Mouse (Mus musculus): ENCODE data around the gene Spint4. TPM values are rescaled to one million over a fixed set of nuclear protein-coding genes. Genes with fewer than 3 reads are reported as not detected.
A peak's percentile ranks its signal among the peaks of the same experiment; 100 is the strongest.

Gene Spint4
- polyA plus RNA-seq (2015; fragmentation: Nextera tagmentation; extraction: Ambion mirVana) = not detected in 2 replicates

- no peaks in the 10 kb centered on the region for H3K4me1 ChIP-seq
- H3K36me3 ChIP-seq = no peaks in the 10 kb centered on the region
- H3K9me3 ChIP-seq = no peaks in the 10 kb centered on the region
- no peak for ATAC-seq (ENCODE audit: insufficient number of reproducible peaks, insufficient read depth, low FRiP score, low TSS enrichment, low read depth)
- H3K9ac ChIP-seq = no peak within 1 kb of the TSS
- H3K27ac ChIP-seq = no peak within 1 kb of the TSS
- WGBS = 77% methylated on average over 4 of the region's 4 CpGs
- H3K27me3 ChIP-seq = no peaks in the 10 kb centered on the region
- H3K4me2 ChIP-seq = no peak within 1 kb of the TSS
- H3K4me3 ChIP-seq = no peak within 1 kb of the TSS
These were observed at the start of gene Spint4 for GRCm38 (mm10) chr2:164698201-164698600. Gene Spint4, plus strand, starts transcription at chr2:164698501.

- 11% methylated on average over 11 of the region's 11 CpGs for WGBS
- no peak for ATAC-seq (ENCODE audit: insufficient number of reproducible peaks, insufficient read depth, low FRiP score, low TSS enrichment, low read depth)
- peaks cover 7% of the 10 kb centered on the region for H3K27me3 ChIP-seq
- no peaks in the 10 kb centered on the region; the same call in 1 of the 2 replicates for H3K4me1 ChIP-seq
- H3K4me2 ChIP-seq = no peak within 1 kb of the TSS
- no peaks in the 10 kb centered on the region for H3K36me3 ChIP-seq
- no peak within 1 kb of the TSS for H3K27ac ChIP-seq
- no peaks in the 10 kb centered on the region for H3K9me3 ChIP-seq
- H3K9ac ChIP-seq = no peak within 1 kb of the TSS
- no peak within 1 kb of the TSS for H3K4me3 ChIP-seq
These were observed 42.4 kb upstream of the Spint4 start, which contains the start of gene Wfdc10 for GRCm38 (mm10) chr2:164655858-164656257. Gene Wfdc10, plus strand, starts transcription at chr2:164656046.

GRCm38 (mm10) chr2:164656483-164656882, 41.8 kb upstream of the Spint4 start, which contains the start of gene Wfdc9:
Gene Wfdc9, minus strand, starts transcription at chr2:164656583.
- no peaks in the 10 kb centered on the region; the same call in 1 of the 2 replicates for H3K4me1 ChIP-seq

GRCm38 (mm10) chr2:164664851-164665250, 33.5 kb upstream of the Spint4 start:
- no peak for ATAC-seq (ENCODE audit: insufficient number of reproducible peaks, insufficient read depth, low FRiP score, low TSS enrichment, low read depth)
- Histone ChIP-seq H3K9ac (no peak overlapping the region), H3K27ac (no peak overlapping the region), H3K4me1 (no peaks in the 10 kb centered on the region), H3K27me3 (no peaks in the 10 kb centered on the region), H3K4me2 (no peak overlapping the region), H3K36me3 (no peaks in the 10 kb centered on the region), H3K9me3 (no peaks in the 10 kb centered on the region), H3K4me3 (no peak overlapping the region)
- WGBS = 83% methylated on average over 7 of the region's 7 CpGs

More at GRCm38 (mm10) chr2:164656483-164656882, 41.8 kb upstream of the Spint4 start, which contains the start of gene Wfdc9:
- 83% methylated on average over 9 of the region's 9 CpGs for WGBS
- no peak within 1 kb of the TSS for H3K4me2 ChIP-seq
- no peak within 1 kb of the TSS for H3K9ac ChIP-seq
- H3K36me3 ChIP-seq = no peaks in the 10 kb centered on the region
- H3K9me3 ChIP-seq = no peaks in the 10 kb centered on the region
- peaks cover 7% of the 10 kb centered on the region for H3K27me3 ChIP-seq
- no peak for ATAC-seq (ENCODE audit: insufficient number of reproducible peaks, insufficient read depth, low FRiP score, low TSS enrichment, low read depth)
- no peak within 1 kb of the TSS for H3K27ac ChIP-seq
- no peak within 1 kb of the TSS for H3K4me3 ChIP-seq

- Histone ChIP-seq H3K4me1 (no peaks in the 10 kb centered on the region), H3K36me3 (no peaks in the 10 kb centered on the region), H3K27me3 (no peaks in the 10 kb centered on the region), H3K27ac (no peak overlapping the region), H3K9me3 (no peaks in the 10 kb centered on the region), H3K4me3 (no peak overlapping the region), H3K9ac (no peak overlapping the region), H3K4me2 (no peak overlapping the region)
- WGBS = 82% methylated on average over 5 of the region's 5 CpGs
- ATAC-seq (ENCODE audit: insufficient number of reproducible peaks, insufficient read depth, low FRiP score, low TSS enrichment, low read depth) = no peak
These were observed 28.0 kb upstream of the Spint4 start for GRCm38 (mm10) chr2:164670261-164670660.

GRCm38 (mm10) chr2:164670938-164671337, 27.4 kb upstream of the Spint4 start:
- Histone ChIP-seq H3K36me3 (no peaks in the 10 kb centered on the region), H3K4me1 (no peaks in the 10 kb centered on the region), H3K9ac (no peak overlapping the region), H3K27me3 (no peaks in the 10 kb centered on the region), H3K4me3 (no peak overlapping the region), H3K4me2 (no peak overlapping the region), H3K27ac (no peak overlapping the region), H3K9me3 (no peaks in the 10 kb centered on the region)
- 13% methylated on average over 1 of the region's 1 CpGs for WGBS
- no peak for ATAC-seq (ENCODE audit: insufficient number of reproducible peaks, insufficient read depth, low FRiP score, low TSS enrichment, low read depth)

- ATAC-seq (ENCODE audit: insufficient number of reproducible peaks, insufficient read depth, low FRiP score, low TSS enrichment, low read depth) = no peak
- WGBS = 72% methylated on average over 7 of the region's 7 CpGs
- no peak within 1 kb of the TSS for H3K4me2 ChIP-seq
These were observed 24.3 kb upstream of the Spint4 start, which contains the start of gene Wfdc11 for GRCm38 (mm10) chr2:164673987-164674386. Gene Wfdc11, minus strand, starts transcription at chr2:164674087.

GRCm38 (mm10) chr2:164676103-164676502, 22.2 kb upstream of the Spint4 start:
- 0 out of 2 replicates have a peak, but pooled peaks cover 8% of the 10 kb centered on the region for H3K4me1 ChIP-seq
- no peak overlapping the region for H3K4me3 ChIP-seq
- no peaks in the 10 kb centered on the region for H3K9me3 ChIP-seq
- no peak overlapping the region for H3K27ac ChIP-seq
- no peak overlapping the region for H3K4me2 ChIP-seq
- no peak for ATAC-seq (ENCODE audit: insufficient number of reproducible peaks, insufficient read depth, low FRiP score, low TSS enrichment, low read depth)
- H3K9ac ChIP-seq = no peak overlapping the region
- H3K27me3 ChIP-seq = no peaks in the 10 kb centered on the region
- WGBS = 78% methylated on average over 7 of the region's 7 CpGs
- H3K36me3 ChIP-seq = no peaks in the 10 kb centered on the region

More at GRCm38 (mm10) chr2:164673987-164674386, 24.3 kb upstream of the Spint4 start, which contains the start of gene Wfdc11:
- no peak within 1 kb of the TSS for H3K27ac ChIP-seq
- no peaks in the 10 kb centered on the region for H3K9me3 ChIP-seq
- H3K9ac ChIP-seq = no peak within 1 kb of the TSS
- 0 out of 2 replicates have a peak, but pooled peaks cover 3% of the 10 kb centered on the region for H3K4me1 ChIP-seq
- no peaks in the 10 kb centered on the region for H3K36me3 ChIP-seq
- no peak within 1 kb of the TSS for H3K4me3 ChIP-seq
- H3K27me3 ChIP-seq = no peaks in the 10 kb centered on the region

- H3K4me1 ChIP-seq = 0 out of 2 replicates have a peak, but pooled peaks cover 8% of the 10 kb centered on the region
- no peak overlapping the region for H3K4me3 ChIP-seq
- H3K9me3 ChIP-seq = no peaks in the 10 kb centered on the region
- no peaks in the 10 kb centered on the region for H3K36me3 ChIP-seq
- H3K4me2 ChIP-seq = no peak overlapping the region
- H3K9ac ChIP-seq = no peak overlapping the region
- WGBS = 82% methylated on average over 16 of the region's 16 CpGs
- H3K27ac ChIP-seq = no peak overlapping the region
- no peaks in the 10 kb centered on the region for H3K27me3 ChIP-seq
- ATAC-seq (ENCODE audit: insufficient number of reproducible peaks, insufficient read depth, low FRiP score, low TSS enrichment, low read depth) = no peak
These were observed 21.2 kb upstream of the Spint4 start for GRCm38 (mm10) chr2:164676916-164677685.

GRCm38 (mm10) chr2:164678848-164679625, 19.3 kb upstream of the Spint4 start:
- Histone ChIP-seq H3K36me3 (no peaks in the 10 kb centered on the region), H3K9ac (0 out of 2 replicates have a peak overlapping the region, but pooled peaks have one; percentile 32), H3K27me3 (no peaks in the 10 kb centered on the region), H3K4me1 (0 out of 2 replicates have a peak, but pooled peaks cover 8% of the 10 kb centered on the region), H3K9me3 (no peaks in the 10 kb centered on the region), H3K4me2 (peak overlapping the region; percentile 58), H3K4me3 (peak overlapping the region; percentile 39), H3K27ac (no peak overlapping the region)
- WGBS = 21% methylated on average over 19 of the region's 19 CpGs
- no peak for ATAC-seq (ENCODE audit: insufficient number of reproducible peaks, insufficient read depth, low FRiP score, low TSS enrichment, low read depth)

- no peak for ATAC-seq (ENCODE audit: insufficient number of reproducible peaks, insufficient read depth, low FRiP score, low TSS enrichment, low read depth)
- H3K36me3 ChIP-seq = no peaks in the 10 kb centered on the region
- 0 out of 2 replicates have a peak, but pooled peaks cover 8% of the 10 kb centered on the region for H3K4me1 ChIP-seq
- WGBS = 27% methylated on average over 3 of the region's 3 CpGs
- no peak overlapping the region for H3K4me3 ChIP-seq
- no peaks in the 10 kb centered on the region for H3K27me3 ChIP-seq
- no peak overlapping the region for H3K4me2 ChIP-seq
- H3K9ac ChIP-seq = no peak overlapping the region
- H3K9me3 ChIP-seq = no peaks in the 10 kb centered on the region
- no peak overlapping the region for H3K27ac ChIP-seq
These were observed 18.4 kb upstream of the Spint4 start for GRCm38 (mm10) chr2:164679906-164680305.

Data from embryonic facial prominence, embryonic 13.5 days (tissue).